Mouse (Mus musculus): ENCODE results near the gene Thap8. TPM values are rescaled to one million over a fixed set of nuclear protein-coding genes. Genes with fewer than 3 reads are reported as not detected.
"Not testable (repeated sequence)": the region's sequence is repeated elsewhere in the genome, so short reads cannot be mapped to it uniquely, and the experiment has no call there.

The Thap8 gene
- polyA plus RNA-seq, 1 experiment from 2014 or later: 0.58 TPM

GRCm38 (mm10) chr7:30237374-30237773 lies 42.5 kb upstream of the Thap8 start:
- Histone ChIP-seq H3K4me1 (ENCODE audit: control insufficient read depth, insufficient read depth, low read length) (peaks cover 11% of the 10 kb centered on the region), H3K36me3 (ENCODE audit: control insufficient read depth, insufficient read depth, low read length) (peaks cover 30% of the 10 kb centered on the region)
- not testable (repeated sequence) for DNase-seq; H3K4me2 ChIP-seq (ENCODE audit: low read length); H3K4me3 ChIP-seq (replicated peaks; ENCODE audit: low read depth, low read length); H3K27me3 ChIP-seq (ENCODE audit: control insufficient read depth, insufficient read depth, low read length); H3K27ac ChIP-seq (replicated peaks; ENCODE audit: low read depth, low read length); H3K9ac ChIP-seq (replicated peaks; ENCODE audit: low read length); ATAC-seq (ENCODE audit: low FRiP score, low TSS enrichment); H3K9me3 ChIP-seq (ENCODE audit: control insufficient read depth, low read length)
- WGBS: 81% methylated on average over 3 of the region's 3 CpGs

GRCm38 (mm10) chr7:30251956-30252954 lies 27.6 kb upstream of the Thap8 start:
- no peak overlapping the region for H3K27ac ChIP-seq (replicated peaks; ENCODE audit: low read depth, low read length)
- ATAC-seq (ENCODE audit: low FRiP score, low TSS enrichment): no peak
- no peaks in the 10 kb centered on the region for H3K9me3 ChIP-seq (ENCODE audit: control insufficient read depth, low read length)
- no peak overlapping the region for H3K9ac ChIP-seq (replicated peaks; ENCODE audit: low read length)
- H3K4me2 ChIP-seq (ENCODE audit: low read length): no peak overlapping the region
- no peak overlapping the region for H3K4me3 ChIP-seq (replicated peaks; ENCODE audit: low read depth, low read length)
- 0 out of 2 replicates have a peak, but pooled peaks cover 2% of the 10 kb centered on the region for H3K36me3 ChIP-seq (ENCODE audit: control insufficient read depth, insufficient read depth, low read length)
- no peaks in the 10 kb centered on the region for H3K4me1 ChIP-seq (ENCODE audit: control insufficient read depth, insufficient read depth, low read length)
- WGBS: 89% methylated on average over 12 of the region's 12 CpGs
- no peaks in the 10 kb centered on the region for H3K27me3 ChIP-seq (ENCODE audit: control insufficient read depth, insufficient read depth, low read length)
- no peak for DNase-seq

GRCm38 (mm10) chr7:30265041-30265440 lies 14.9 kb upstream of the Thap8 start:
- DNase-seq: no peak
- Histone ChIP-seq H3K9me3 (ENCODE audit: control insufficient read depth, low read length) (no peaks in the 10 kb centered on the region), H3K27ac (replicated peaks; ENCODE audit: low read depth, low read length) (no peak overlapping the region), H3K4me2 (ENCODE audit: low read length) (no peak overlapping the region), H3K9ac (replicated peaks; ENCODE audit: low read length) (no peak overlapping the region), H3K36me3 (ENCODE audit: control insufficient read depth, insufficient read depth, low read length) (0 out of 2 replicates have a peak, but pooled peaks cover 6% of the 10 kb centered on the region), H3K27me3 (ENCODE audit: control insufficient read depth, insufficient read depth, low read length) (no peaks in the 10 kb centered on the region), H3K4me3 (replicated peaks; ENCODE audit: low read depth, low read length) (no peak overlapping the region), H3K4me1 (ENCODE audit: control insufficient read depth, insufficient read depth, low read length) (no peaks in the 10 kb centered on the region)
- ATAC-seq (ENCODE audit: low FRiP score, low TSS enrichment): no peak
- 87% methylated on average over 2 of the region's 2 CpGs for WGBS

- H3K9ac ChIP-seq (replicated peaks; ENCODE audit: low read length): no peak overlapping the region
- WGBS: 92% methylated on average over 5 of the region's 5 CpGs
- 0 out of 2 replicates have a peak, but pooled peaks cover 6% of the 10 kb centered on the region for H3K36me3 ChIP-seq (ENCODE audit: control insufficient read depth, insufficient read depth, low read length)
- ATAC-seq (ENCODE audit: low FRiP score, low TSS enrichment) (no peak), DNase-seq (no peak)
- H3K27ac ChIP-seq (replicated peaks; ENCODE audit: low read depth, low read length): no peak overlapping the region
- no peak overlapping the region for H3K4me2 ChIP-seq (ENCODE audit: low read length)
- no peaks in the 10 kb centered on the region for H3K9me3 ChIP-seq (ENCODE audit: control insufficient read depth, low read length)
- no peak overlapping the region for H3K4me3 ChIP-seq (replicated peaks; ENCODE audit: low read depth, low read length)
- H3K4me1 ChIP-seq (ENCODE audit: control insufficient read depth, insufficient read depth, low read length): no peaks in the 10 kb centered on the region
- no peaks in the 10 kb centered on the region for H3K27me3 ChIP-seq (ENCODE audit: control insufficient read depth, insufficient read depth, low read length)
Observed at GRCm38 (mm10) chr7:30265531-30265930, 14.4 kb upstream of the Thap8 start.

- H3K4me1 ChIP-seq (ENCODE audit: control insufficient read depth, insufficient read depth, low read length): no peaks in the 10 kb centered on the region
- H3K9ac ChIP-seq (replicated peaks; ENCODE audit: low read length): no peak overlapping the region
- H3K27ac ChIP-seq (replicated peaks; ENCODE audit: low read depth, low read length): no peak overlapping the region
- 87% methylated on average over 7 of the region's 7 CpGs for WGBS
- H3K27me3 ChIP-seq (ENCODE audit: control insufficient read depth, insufficient read depth, low read length): no peaks in the 10 kb centered on the region
- ATAC-seq (ENCODE audit: low FRiP score, low TSS enrichment) (no peak), DNase-seq (no peak)
- no peaks in the 10 kb centered on the region for H3K9me3 ChIP-seq (ENCODE audit: control insufficient read depth, low read length)
- H3K36me3 ChIP-seq (ENCODE audit: control insufficient read depth, insufficient read depth, low read length): 0 out of 2 replicates have a peak, but pooled peaks cover 6% of the 10 kb centered on the region
- no peak overlapping the region for H3K4me3 ChIP-seq (replicated peaks; ENCODE audit: low read depth, low read length)
- no peak overlapping the region for H3K4me2 ChIP-seq (ENCODE audit: low read length)
Observed at GRCm38 (mm10) chr7:30265935-30266334, 14.0 kb upstream of the Thap8 start.

GRCm38 (mm10) chr7:30266780-30267179 lies 13.1 kb upstream of the Thap8 start:
- H3K4me2 ChIP-seq (ENCODE audit: low read length): no peak overlapping the region
- no peak for ATAC-seq (ENCODE audit: low FRiP score, low TSS enrichment)
- H3K36me3 ChIP-seq (ENCODE audit: control insufficient read depth, insufficient read depth, low read length): 0 out of 2 replicates have a peak, but pooled peaks cover 6% of the 10 kb centered on the region
- H3K27me3 ChIP-seq (ENCODE audit: control insufficient read depth, insufficient read depth, low read length): no peaks in the 10 kb centered on the region
- DNase-seq: no peak
- no peaks in the 10 kb centered on the region for H3K4me1 ChIP-seq (ENCODE audit: control insufficient read depth, insufficient read depth, low read length)
- 83% methylated on average over 3 of the region's 3 CpGs for WGBS
- H3K9me3 ChIP-seq (ENCODE audit: control insufficient read depth, low read length): no peaks in the 10 kb centered on the region
- H3K27ac ChIP-seq (replicated peaks; ENCODE audit: low read depth, low read length): no peak overlapping the region
- H3K9ac ChIP-seq (replicated peaks; ENCODE audit: low read length): no peak overlapping the region
- no peak overlapping the region for H3K4me3 ChIP-seq (replicated peaks; ENCODE audit: low read depth, low read length)

GRCm38 (mm10) chr7:30269641-30270040 lies 10.3 kb upstream of the Thap8 start:
- Histone ChIP-seq H3K27me3 (ENCODE audit: control insufficient read depth, insufficient read depth, low read length) (no peaks in the 10 kb centered on the region), H3K9me3 (ENCODE audit: control insufficient read depth, low read length) (no peaks in the 10 kb centered on the region), H3K27ac (replicated peaks; ENCODE audit: low read depth, low read length) (no peak overlapping the region), H3K4me1 (ENCODE audit: control insufficient read depth, insufficient read depth, low read length) (no peaks in the 10 kb centered on the region), H3K9ac (replicated peaks; ENCODE audit: low read length) (0 out of 2 replicates have a peak overlapping the region, but pooled peaks have one; percentile 6), H3K4me2 (ENCODE audit: low read length) (no peak overlapping the region), H3K4me3 (replicated peaks; ENCODE audit: low read depth, low read length) (no peak overlapping the region), H3K36me3 (ENCODE audit: control insufficient read depth, insufficient read depth, low read length) (0 out of 2 replicates have a peak, but pooled peaks cover 6% of the 10 kb centered on the region)
- ATAC-seq (ENCODE audit: low FRiP score, low TSS enrichment): no peak
- WGBS: 89% methylated on average over 4 of the region's 4 CpGs
- no peak for DNase-seq

- H3K9me3 ChIP-seq (ENCODE audit: control insufficient read depth, low read length): no peaks in the 10 kb centered on the region
- H3K27me3 ChIP-seq (ENCODE audit: control insufficient read depth, insufficient read depth, low read length): no peaks in the 10 kb centered on the region
- no peaks in the 10 kb centered on the region for H3K36me3 ChIP-seq (ENCODE audit: control insufficient read depth, insufficient read depth, low read length)
- WGBS: 87% methylated on average over 6 of the region's 6 CpGs
- ATAC-seq (ENCODE audit: low FRiP score, low TSS enrichment) (no peak), DNase-seq (no peak)
- H3K27ac ChIP-seq (replicated peaks; ENCODE audit: low read depth, low read length): no peak overlapping the region
- no peaks in the 10 kb centered on the region; the same call in 1 of the 2 replicates for H3K4me1 ChIP-seq (ENCODE audit: control insufficient read depth, insufficient read depth, low read length)
- H3K9ac ChIP-seq (replicated peaks; ENCODE audit: low read length): no peak overlapping the region
- H3K4me3 ChIP-seq (replicated peaks; ENCODE audit: low read depth, low read length): no peak overlapping the region
- no peak overlapping the region for H3K4me2 ChIP-seq (ENCODE audit: low read length)
Observed at GRCm38 (mm10) chr7:30274383-30274782, 5.5 kb upstream of the Thap8 start.

All from midbrain, embryonic 14.5 days (tissue).